Mouse (Mus musculus) forebrain, embryonic 15.5 days (tissue): ENCODE measurements at regions not wholly inside any gene's neighbourhood (a gene's known extent, or its start where the extent isn't known, plus 50 kb on each side); places are given as distances from the start of the nearest gene placed in this dataset.
"Not testable (repeated sequence)": the region's sequence is repeated elsewhere in the genome, so short reads cannot be mapped to it uniquely, and the experiment has no call there.

Experiments used
- ATAC-seq: fragments of 200-750 bp; cut with Nextera tagmentation; replicated peaks from 2 replicates; pipeline ENCODE4 v1.8.0; 2017; ENCODE audit warnings: mild to moderate bottlenecking, moderate TSS enrichment, moderate library complexity
- H3K27ac ChIP-seq: fragments of 300-500 bp; sonication (generic); replicated peaks from 2 replicates; pipeline ENCODE4 v1.5.1; 2015; ENCODE audit warnings: mild to moderate bottlenecking, inconsistent platforms
- H3K27me3 ChIP-seq: fragments of 300-500 bp; sonication (generic); 2 replicates; pipeline ENCODE4 v1.6.1; 2015; ENCODE audit warnings: inconsistent platforms
- H3K36me3 ChIP-seq: fragments of 300-500 bp; sonication (generic); 2 replicates; pipeline ENCODE4 v1.6.1; 2015; ENCODE audit warnings: mild to moderate bottlenecking, inconsistent platforms
- H3K4me1 ChIP-seq: fragments of 300-500 bp; sonication (generic); 2 replicates; pipeline ENCODE4 v1.6.1; 2015; ENCODE audit warnings: inconsistent platforms
- H3K4me2 ChIP-seq: fragments of 300-500 bp; sonication (generic); replicated peaks from 2 replicates; pipeline ENCODE4 v1.6.1; 2015; ENCODE audit warnings: mild to moderate bottlenecking, inconsistent platforms
- H3K4me3 ChIP-seq: fragments of 300-500 bp; sonication (generic); 2 replicates; pipeline ENCODE4 v1.5.1; 2015; ENCODE audit warnings: mild to moderate bottlenecking, inconsistent platforms
- H3K9ac ChIP-seq: fragments of 300-500 bp; sonication (generic); replicated peaks from 2 replicates; pipeline ENCODE4 v1.6.1; 2015; ENCODE audit warnings: mild to moderate bottlenecking, inconsistent platforms
- H3K9me3 ChIP-seq: fragments of 300-500 bp; sonication (generic); 2 replicates; pipeline ENCODE4 v1.6.1; 2016; ENCODE audit warnings: inconsistent platforms
- WGBS: fragments of 180-500 bp; shearing (Covaris S2); methylation state at CpG from one replicate; pipeline ENCODE4 v1.1.7; 2015; ENCODE audit warnings: mixed read lengths; 5-methylcytosine and 5-hydroxymethylcytosine counted together

DNA sequence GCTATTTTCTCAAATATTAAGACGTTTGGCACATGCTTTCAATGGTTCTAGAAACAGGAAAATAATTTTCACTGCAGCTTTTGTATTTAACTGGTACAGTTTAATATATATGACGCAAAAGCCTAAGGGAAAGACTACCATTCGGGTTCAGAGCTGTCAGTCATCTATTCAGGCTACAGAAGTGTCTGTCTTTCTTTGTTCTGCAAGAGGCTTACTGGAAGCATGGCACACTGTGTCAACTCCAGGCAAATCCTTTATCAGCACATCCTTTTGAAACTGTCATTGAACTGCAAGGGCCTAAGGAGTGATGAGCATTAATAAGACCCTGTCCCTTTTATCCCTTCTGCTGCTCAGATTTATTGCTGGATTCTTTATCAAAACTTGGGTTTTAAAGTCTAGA is 303.8 kb upstream of the Gm5152 start:
- 52% methylated on average over 3 of the region's 3 CpGs for WGBS
- not testable (repeated sequence) for H3K9me3 ChIP-seq, H3K27ac ChIP-seq, H3K4me3 ChIP-seq, H3K4me1 ChIP-seq, H3K9ac ChIP-seq, H3K4me2 ChIP-seq, H3K27me3 ChIP-seq, H3K36me3 ChIP-seq
- 0 out of 2 replicates have a peak, but pooled peaks have one; percentile 41 for ATAC-seq

DNA sequence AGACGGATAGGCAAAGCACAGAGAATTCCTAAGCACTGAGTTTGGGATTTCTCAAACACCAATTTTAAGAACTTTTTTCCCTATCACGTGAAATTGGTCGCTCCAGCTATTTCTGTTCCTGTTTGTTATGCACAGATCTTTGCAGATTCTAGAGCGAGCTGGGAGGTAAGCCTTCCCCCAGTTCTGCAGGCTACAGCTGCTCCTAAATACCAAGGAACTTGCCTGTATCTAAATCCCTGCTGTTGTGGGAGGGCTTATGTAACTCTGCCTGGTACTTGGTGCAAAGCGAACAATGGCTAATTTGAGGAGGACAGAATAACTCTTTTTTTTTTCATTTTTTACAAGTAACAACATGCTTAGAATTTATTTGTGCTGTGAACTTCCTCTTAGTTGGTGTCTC is 316.0 kb upstream of the Gm5152 start:
- Histone ChIP-seq H3K4me3 (no peak overlapping the region), H3K9me3 (no peaks in the 10 kb centered on the region), H3K36me3 (no peaks in the 10 kb centered on the region), H3K4me1 (no peaks in the 10 kb centered on the region), H3K27me3 (no peaks in the 10 kb centered on the region), H3K4me2 (no peak overlapping the region), H3K27ac (no peak overlapping the region), H3K9ac (no peak overlapping the region)
- WGBS = 36% methylated on average over 5 of the region's 5 CpGs
- ATAC-seq = no peak

DNA sequence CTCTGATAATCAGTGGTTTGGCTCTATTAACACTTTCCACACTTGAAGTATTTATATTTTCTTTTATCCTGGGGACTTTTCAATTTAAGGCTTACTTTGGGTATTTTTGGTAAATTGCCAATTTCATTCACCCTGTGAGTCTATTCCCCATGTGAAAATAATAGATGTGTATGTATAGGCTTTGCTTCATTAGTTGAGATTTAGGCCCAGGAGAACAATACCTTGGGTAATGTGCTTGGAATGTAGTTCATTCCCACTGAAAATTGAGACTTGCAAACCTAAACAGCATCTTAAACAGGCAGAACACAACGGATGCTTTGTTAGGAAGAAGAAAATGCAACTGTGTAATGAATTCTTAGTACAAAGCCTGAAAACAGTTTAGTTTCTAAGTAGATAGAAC is 346.1 kb upstream of the Gm5152 start:
- no peak overlapping the region for H3K9ac ChIP-seq
- no peaks in the 10 kb centered on the region for H3K9me3 ChIP-seq
- no peak overlapping the region for H3K4me2 ChIP-seq
- WGBS = 5% methylated on average over 1 of the region's 1 CpGs
- H3K36me3 ChIP-seq = no peaks in the 10 kb centered on the region
- H3K27me3 ChIP-seq = no peaks in the 10 kb centered on the region
- no peak overlapping the region for H3K4me3 ChIP-seq
- no peaks in the 10 kb centered on the region for H3K4me1 ChIP-seq
- ATAC-seq = peak; percentile 74
- H3K27ac ChIP-seq = no peak overlapping the region

DNA sequence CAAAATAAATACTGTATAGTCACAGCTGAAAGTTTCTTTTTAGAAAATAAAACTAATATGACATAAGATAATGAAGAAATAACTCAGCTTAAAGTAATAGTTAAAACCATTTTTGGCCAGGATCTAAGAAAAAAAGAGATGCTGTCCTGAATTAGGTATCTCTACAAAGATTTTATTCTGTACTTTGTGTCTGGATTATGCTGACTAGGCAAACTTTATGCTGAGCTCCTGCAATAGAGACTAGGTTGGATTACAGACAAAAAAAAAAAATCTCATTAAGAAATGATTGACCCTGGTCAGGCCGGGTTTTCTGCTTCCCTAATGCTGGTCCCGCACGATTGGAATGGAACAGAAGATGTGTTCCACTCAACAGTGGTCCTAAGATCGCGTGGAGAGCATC is 346.8 kb upstream of the Gm8871 start:
- H3K9ac ChIP-seq = no peak overlapping the region
- no peaks in the 10 kb centered on the region for H3K36me3 ChIP-seq
- H3K9me3 ChIP-seq = no peaks in the 10 kb centered on the region
- H3K4me3 ChIP-seq = no peak overlapping the region
- H3K27me3 ChIP-seq = no peaks in the 10 kb centered on the region
- 90% methylated on average over 5 of the region's 5 CpGs for WGBS
- no peak overlapping the region for H3K4me2 ChIP-seq
- H3K27ac ChIP-seq = no peak overlapping the region
- ATAC-seq = no peak
- H3K4me1 ChIP-seq = no peaks in the 10 kb centered on the region

DNA sequence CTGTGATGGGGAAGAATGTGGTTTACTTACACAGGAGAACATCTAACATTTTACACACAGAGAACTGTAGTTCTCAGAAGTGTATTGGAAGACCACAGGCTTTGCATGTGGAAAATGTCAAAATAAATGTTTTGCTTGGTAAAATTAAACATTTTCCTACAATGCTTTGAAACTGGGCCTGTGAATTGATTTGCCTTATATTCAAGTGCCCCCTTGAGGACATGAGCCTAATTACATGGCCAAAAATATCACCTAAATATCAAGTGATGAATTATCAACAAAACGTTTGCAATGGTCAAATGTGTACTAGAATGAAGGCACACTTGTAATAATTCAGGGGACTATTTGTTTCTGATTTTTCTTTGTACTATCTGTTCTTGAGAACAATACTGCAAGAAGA is 314.4 kb upstream of the Gm8871 start:
- ATAC-seq = no peak
- H3K4me1 ChIP-seq = no peaks in the 10 kb centered on the region
- no peak overlapping the region for H3K4me2 ChIP-seq
- no peaks in the 10 kb centered on the region for H3K9me3 ChIP-seq
- no peak overlapping the region for H3K4me3 ChIP-seq
- 28% methylated on average over 1 of the region's 1 CpGs for WGBS
- H3K27me3 ChIP-seq = no peaks in the 10 kb centered on the region
- H3K9ac ChIP-seq = no peak overlapping the region
- no peaks in the 10 kb centered on the region for H3K36me3 ChIP-seq
- H3K27ac ChIP-seq = no peak overlapping the region

DNA sequence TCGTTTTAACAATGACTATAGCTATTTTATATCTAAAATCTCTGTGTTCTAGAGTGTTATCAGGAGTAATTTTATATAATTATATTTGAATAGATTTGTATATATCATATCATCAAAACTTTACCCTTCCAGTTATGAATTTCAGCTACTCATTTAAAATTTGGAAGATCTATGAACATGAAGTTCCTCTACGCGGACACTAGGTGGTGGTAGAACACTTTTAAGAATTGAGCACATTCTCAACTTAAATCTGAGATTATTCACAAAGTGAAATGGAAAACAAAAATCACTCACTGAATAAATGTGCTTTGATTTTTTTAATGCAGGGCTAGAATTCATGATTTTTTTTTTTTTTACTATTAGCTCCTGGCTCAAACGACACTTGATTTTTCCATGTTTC is 299.5 kb upstream of the Gm8871 start:
- no peak for ATAC-seq

DNA sequence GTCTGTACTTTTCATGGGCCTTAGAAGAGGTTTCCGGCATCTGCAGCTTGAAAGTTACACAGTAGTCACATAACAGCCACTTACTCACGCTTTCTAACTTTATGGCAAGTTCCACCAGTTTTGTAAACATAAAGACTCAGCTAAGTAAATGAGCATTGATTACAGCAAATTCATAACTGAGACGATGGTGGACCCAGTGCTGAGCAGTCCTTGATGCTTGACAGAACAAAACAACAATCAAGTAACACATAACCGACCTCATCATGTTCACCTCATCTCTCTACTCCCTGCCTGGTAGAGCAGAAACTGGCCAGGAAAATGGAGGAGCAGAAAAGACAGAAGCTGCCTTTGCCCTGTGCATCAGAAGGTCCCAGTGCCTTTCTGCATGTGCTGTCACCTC is 284.3 kb upstream of the Gm8871 start:
- 81% methylated on average over 4 of the region's 4 CpGs for WGBS
- ATAC-seq = no peak
- H3K36me3 ChIP-seq = no peaks in the 10 kb centered on the region
- no peak overlapping the region for H3K9ac ChIP-seq
- no peak overlapping the region for H3K4me2 ChIP-seq
- H3K4me3 ChIP-seq = no peak overlapping the region
- H3K4me1 ChIP-seq = no peaks in the 10 kb centered on the region
- no peak overlapping the region for H3K27ac ChIP-seq
- no peaks in the 10 kb centered on the region for H3K27me3 ChIP-seq
- H3K9me3 ChIP-seq = no peaks in the 10 kb centered on the region

More for the DNA sequence above, 299.5 kb upstream of the Gm8871 start:
- Histone ChIP-seq H3K36me3 (no peaks in the 10 kb centered on the region), H3K9ac (no peak overlapping the region), H3K27ac (no peak overlapping the region), H3K27me3 (no peaks in the 10 kb centered on the region), H3K4me2 (no peak overlapping the region), H3K9me3 (no peaks in the 10 kb centered on the region), H3K4me1 (no peaks in the 10 kb centered on the region), H3K4me3 (no peak overlapping the region)
- 35% methylated on average over 4 of the region's 4 CpGs for WGBS

DNA sequence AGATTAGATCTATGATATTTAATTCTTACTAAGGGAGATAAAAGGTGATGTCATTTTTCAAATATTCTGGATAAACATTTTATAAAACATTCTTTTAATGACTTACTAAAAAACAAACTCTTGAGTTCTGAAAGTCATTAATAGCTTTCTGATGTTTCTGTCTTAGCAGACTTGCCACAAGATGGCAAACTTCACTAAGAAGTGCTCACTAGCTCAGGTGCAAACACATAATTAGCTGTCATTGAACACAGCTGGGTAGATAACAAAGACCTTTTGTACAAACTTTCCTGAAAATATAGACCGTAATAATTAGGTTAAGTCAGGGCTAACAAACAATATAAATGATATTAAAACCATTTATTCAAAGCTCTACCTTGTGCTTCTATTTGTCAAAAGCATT is 273.4 kb upstream of the Gm8871 start:
- WGBS = 21% methylated on average over 1 of the region's 1 CpGs
- no peak for ATAC-seq
- no peaks in the 10 kb centered on the region for H3K4me1 ChIP-seq

DNA sequence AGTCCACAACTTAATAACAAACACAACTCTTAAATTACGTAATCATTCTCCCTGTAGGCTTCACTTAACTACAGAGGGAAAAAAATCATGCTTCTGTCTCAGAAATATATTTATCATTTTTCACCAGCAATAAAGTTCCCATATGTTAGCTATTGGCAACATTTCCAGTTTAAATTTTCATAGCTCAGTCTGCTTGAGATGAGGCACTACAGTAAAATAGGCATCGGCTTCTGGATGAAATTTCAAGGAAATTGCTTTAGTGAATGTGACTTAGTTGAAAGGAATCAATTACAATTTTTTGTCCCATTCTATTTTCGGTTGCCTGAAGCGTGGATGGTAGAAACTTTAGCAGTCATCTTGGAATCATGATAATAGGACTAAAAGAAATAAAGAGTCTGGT is 262.1 kb upstream of the Gm8871 start:
- no peak overlapping the region for H3K27ac ChIP-seq
- 84% methylated on average over 4 of the region's 4 CpGs for WGBS
- H3K36me3 ChIP-seq = no peaks in the 10 kb centered on the region
- no peaks in the 10 kb centered on the region for H3K4me1 ChIP-seq
- no peaks in the 10 kb centered on the region for H3K9me3 ChIP-seq
- H3K4me2 ChIP-seq = no peak overlapping the region
- no peak for ATAC-seq
- H3K9ac ChIP-seq = no peak overlapping the region
- H3K4me3 ChIP-seq = no peak overlapping the region
- H3K27me3 ChIP-seq = no peaks in the 10 kb centered on the region

More for the DNA sequence above, 273.4 kb upstream of the Gm8871 start:
- H3K4me3 ChIP-seq = no peak overlapping the region
- no peaks in the 10 kb centered on the region for H3K36me3 ChIP-seq
- H3K27me3 ChIP-seq = no peaks in the 10 kb centered on the region
- no peak overlapping the region for H3K9ac ChIP-seq
- H3K9me3 ChIP-seq = no peaks in the 10 kb centered on the region
- H3K27ac ChIP-seq = no peak overlapping the region
- no peak overlapping the region for H3K4me2 ChIP-seq

DNA sequence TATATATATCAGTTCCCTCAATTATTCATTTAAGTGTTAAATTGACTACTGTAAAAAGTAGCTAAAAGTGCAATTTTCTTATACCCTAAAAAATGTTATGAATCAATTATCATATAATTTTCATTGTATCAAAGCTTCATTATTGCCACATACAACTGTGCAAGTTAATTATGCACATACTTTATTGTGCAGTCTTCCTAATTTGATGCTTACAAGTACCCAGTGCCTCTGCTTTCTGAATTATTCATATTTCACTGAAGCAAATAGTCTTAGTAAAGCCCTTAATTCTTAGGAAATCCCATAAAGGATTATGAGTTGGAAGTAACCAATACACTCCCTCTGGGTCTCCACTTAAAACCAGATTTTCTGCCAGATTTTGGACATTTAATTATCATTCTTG is 220.5 kb upstream of the Gm8871 start:
- Histone ChIP-seq H3K27ac (no peak overlapping the region), H3K36me3 (no peaks in the 10 kb centered on the region), H3K4me1 (no peaks in the 10 kb centered on the region), H3K27me3 (no peaks in the 10 kb centered on the region), H3K4me2 (no peak overlapping the region), H3K4me3 (no peak overlapping the region), H3K9me3 (no peaks in the 10 kb centered on the region), H3K9ac (no peak overlapping the region)
- no peak for ATAC-seq

DNA sequence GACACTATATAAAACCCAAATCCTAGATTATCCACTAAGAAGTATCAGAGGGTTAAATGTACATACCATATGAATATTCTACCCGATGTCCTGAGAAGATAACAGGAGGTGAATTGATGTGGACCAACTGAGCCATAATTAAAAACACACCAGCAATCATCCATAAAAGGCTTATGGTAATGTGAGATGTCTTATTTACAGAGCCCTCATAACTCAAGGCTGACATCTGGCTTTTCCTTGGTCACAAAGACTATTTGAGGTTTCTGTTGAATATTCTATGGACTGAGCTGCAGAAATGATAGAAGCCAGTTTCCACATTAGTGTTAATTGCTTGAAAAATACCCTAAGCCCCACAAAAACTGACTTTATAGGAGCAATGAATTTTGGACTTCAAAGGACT is 198.1 kb upstream of the Gm8871 start:
- no peak overlapping the region for H3K4me3 ChIP-seq
- no peaks in the 10 kb centered on the region for H3K27me3 ChIP-seq
- H3K27ac ChIP-seq = no peak overlapping the region
- no peaks in the 10 kb centered on the region for H3K9me3 ChIP-seq
- 75% methylated on average over 1 of the region's 1 CpGs for WGBS
- no peaks in the 10 kb centered on the region for H3K36me3 ChIP-seq
- no peak for ATAC-seq
- no peak overlapping the region for H3K9ac ChIP-seq
- H3K4me1 ChIP-seq = no peaks in the 10 kb centered on the region
- H3K4me2 ChIP-seq = no peak overlapping the region

DNA sequence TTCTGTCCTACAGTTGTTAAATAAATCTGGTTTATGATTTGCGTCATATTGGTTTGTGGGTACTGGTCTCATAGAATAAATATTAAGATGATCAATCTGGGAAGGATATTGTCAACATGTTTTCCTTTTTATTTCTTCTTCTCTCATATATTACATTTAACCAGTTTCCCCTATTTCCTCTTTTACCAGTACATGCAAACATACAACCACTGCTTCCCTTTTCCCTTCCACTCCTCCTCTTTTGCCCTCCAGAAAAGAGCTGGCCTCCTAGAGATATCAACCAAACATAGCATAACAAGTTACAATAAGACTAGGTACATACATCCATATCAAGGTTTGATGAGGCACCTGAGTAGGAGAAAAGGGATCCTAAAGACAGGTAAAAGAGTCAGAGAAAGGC is 180.1 kb upstream of the Gm8871 start:
- no peaks in the 10 kb centered on the region for H3K36me3 ChIP-seq
- no peaks in the 10 kb centered on the region for H3K27me3 ChIP-seq
- H3K4me2 ChIP-seq = no peak overlapping the region
- ATAC-seq = no peak
- H3K4me3 ChIP-seq = no peak overlapping the region
- H3K9ac ChIP-seq = no peak overlapping the region
- H3K9me3 ChIP-seq = no peaks in the 10 kb centered on the region
- H3K4me1 ChIP-seq = no peaks in the 10 kb centered on the region
- no peak overlapping the region for H3K27ac ChIP-seq
- WGBS = 97% methylated on average over 1 of the region's 1 CpGs
